Mouse (Mus musculus) cortical plate, adult 2 months (tissue): Measurements from ENCODE around the gene Gmfb.

Experiments used
- CTCF ChIP-seq: fragments of 200-500 bp; IDR thresholded peaks from 2 replicates; pipeline ENCODE4 v1.5.1; 2011; ENCODE audit warnings: mild to moderate bottlenecking, control low read depth, low read length; ENCODE audit not compliant: insufficient read depth; ENCODE audit errors: extremely low read depth
- POLR2A ChIP-seq: fragments of 200-500 bp; IDR thresholded peaks from 2 replicates; pipeline ENCODE4 v1.6.1; 2011; ENCODE audit warnings: mild to moderate bottlenecking, low read length, control low read depth; ENCODE audit not compliant: insufficient read depth; ENCODE audit errors: extremely low read depth

DNA sequence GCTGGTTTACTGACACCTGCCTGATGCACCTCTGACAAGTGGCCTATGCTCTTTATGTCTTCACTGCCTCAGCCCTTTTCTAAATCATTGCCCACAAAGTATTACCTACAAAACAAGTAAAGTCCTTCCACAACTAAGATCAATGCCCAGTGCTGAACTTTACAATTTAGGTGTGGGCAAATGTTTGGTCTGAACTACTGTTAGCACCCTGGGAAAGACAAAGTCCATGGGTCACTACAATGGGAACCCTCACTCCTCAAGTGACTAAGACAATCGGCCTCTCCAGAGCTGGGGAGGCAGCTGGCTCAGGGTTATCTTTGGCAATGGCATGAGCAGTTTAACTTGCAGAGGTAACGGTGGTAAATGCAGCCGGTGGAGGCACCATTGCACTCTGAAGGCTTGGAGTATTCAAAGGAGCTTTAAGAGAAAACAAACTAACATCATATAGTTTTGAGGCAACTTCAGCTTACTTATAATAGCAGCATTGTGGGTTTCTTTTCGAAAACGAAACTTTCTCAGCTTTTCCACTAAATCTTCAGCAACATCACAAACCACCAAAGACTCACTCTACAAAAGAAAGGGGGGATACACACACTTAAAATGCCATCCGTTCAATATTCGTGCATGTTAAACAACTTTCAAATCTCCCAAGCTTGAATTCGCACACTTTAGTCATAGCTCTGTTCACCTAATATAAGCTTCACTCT is 5.0 kb downstream of the Gmfb start:
- TF ChIP-seq CTCF (no peak), POLR2A (no peak)
